Mouse (Mus musculus) lung, embryonic 15.5 days (tissue): ENCODE results near the gene Myo18a. TPM values are rescaled to one million over a fixed set of nuclear protein-coding genes. Genes with fewer than 3 reads are reported as not detected.

Experiments used
- ATAC-seq: fragments of 200-750 bp; cut with Nextera tagmentation; 2 replicates; pipeline ENCODE4 v1.8.0; 2017; ENCODE audit warnings: moderate number of reproducible peaks, borderline replicate concordance; ENCODE audit not compliant: low FRiP score, low TSS enrichment; ENCODE audit errors: extremely low read depth
- H3K27ac ChIP-seq: fragments of 300-500 bp; sonication (generic); 2 replicates; pipeline ENCODE4 v1.5.1; 2015; ENCODE audit warnings: moderate library complexity, mild to moderate bottlenecking, inconsistent platforms
- H3K27me3 ChIP-seq: fragments of 300-500 bp; sonication (generic); 2 replicates; pipeline ENCODE4 v1.6.1; 2015; ENCODE audit warnings: inconsistent platforms
- H3K36me3 ChIP-seq: fragments of 300-500 bp; sonication (generic); 2 replicates; pipeline ENCODE4 v1.6.1; 2015; ENCODE audit warnings: inconsistent platforms
- H3K4me1 ChIP-seq: fragments of 300-500 bp; sonication (generic); 2 replicates; pipeline ENCODE4 v1.6.1; 2015; ENCODE audit warnings: inconsistent platforms
- H3K4me2 ChIP-seq: fragments of 300-500 bp; sonication (generic); 2 replicates; pipeline ENCODE4 v1.6.1; 2015; ENCODE audit warnings: inconsistent platforms, mild to moderate bottlenecking, moderate library complexity
- H3K4me3 ChIP-seq: fragments of 300-500 bp; sonication (generic); 2 replicates; pipeline ENCODE4 v1.5.1; 2015; ENCODE audit warnings: mild to moderate bottlenecking, inconsistent platforms
- H3K9ac ChIP-seq: fragments of 300-500 bp; sonication (generic); 2 replicates; pipeline ENCODE4 v1.6.1; 2015; ENCODE audit warnings: inconsistent platforms
- H3K9me3 ChIP-seq: fragments of 300-500 bp; sonication (generic); 2 replicates; pipeline ENCODE4 v1.6.1; 2016; ENCODE audit warnings: inconsistent platforms
- WGBS: fragments of 180-500 bp; shearing (Covaris S2); methylation state at CpG from one replicate; pipeline ENCODE4 v1.1.7; 2015; 5-methylcytosine and 5-hydroxymethylcytosine counted together
- polyA plus RNA-seq: library from polyadenylated mRNA; unstranded; fragments of >200 nt; fragmentation: Nextera tagmentation; extraction: Ambion mirVana; gene quantifications from 2 replicates; pipeline ENCODE4 v1.2.1, GENCODE M21; 2015

Myo18a gene
- polyA plus RNA-seq, 1 experiment from 2014 or later = 46.2 TPM

- Histone ChIP-seq H3K9ac (peak overlapping the region; percentile 15), H3K4me2 (peak overlapping the region; percentile 19; the same call in 1 of the 2 replicates), H3K4me3 (no peak overlapping the region), H3K27me3 (no peaks in the 10 kb centered on the region), H3K9me3 (no peaks in the 10 kb centered on the region), H3K4me1 (peaks cover 64% of the 10 kb centered on the region), H3K27ac (peak overlapping the region; percentile 92), H3K36me3 (no peaks in the 10 kb centered on the region)
- peak; percentile 13; the same call in 1 of the 2 replicates for ATAC-seq
- 38% methylated on average over 7 of the region's 7 CpGs for WGBS
Observed at GRCm38 (mm10) chr11:77785768-77786561, 22.9 kb downstream of the Myo18a start.

- Histone ChIP-seq H3K36me3 (no peaks in the 10 kb centered on the region), H3K4me1 (peaks cover 74% of the 10 kb centered on the region), H3K4me2 (no peak within 1 kb of the TSS), H3K9ac (no peak within 1 kb of the TSS), H3K27me3 (no peaks in the 10 kb centered on the region), H3K4me3 (no peak within 1 kb of the TSS), H3K27ac (peak within 1 kb of the TSS; percentile 92), H3K9me3 (no peaks in the 10 kb centered on the region)
- 72% methylated on average over 5 of the region's 5 CpGs for WGBS
- ATAC-seq = no peak
Observed at GRCm38 (mm10) chr11:77787707-77788106, 24.7 kb downstream of the Myo18a start, which contains the start of gene Gm10277. Gene Gm10277, minus strand, starts transcription at chr11:77787747.

- Histone ChIP-seq H3K36me3 (no peaks in the 10 kb centered on the region), H3K27me3 (no peaks in the 10 kb centered on the region), H3K9ac (no peak overlapping the region), H3K27ac (peak overlapping the region; percentile 15; the same call in 1 of the 2 replicates), H3K4me1 (peaks cover 68% of the 10 kb centered on the region), H3K4me3 (no peak overlapping the region), H3K9me3 (no peaks in the 10 kb centered on the region), H3K4me2 (no peak overlapping the region)
- WGBS = 77% methylated on average over 5 of the region's 5 CpGs
- no peak for ATAC-seq
Observed at GRCm38 (mm10) chr11:77789512-77789911, 26.5 kb downstream of the Myo18a start.

- no peak overlapping the region for H3K4me2 ChIP-seq
- H3K4me1 ChIP-seq = peaks cover 60% of the 10 kb centered on the region
- no peaks in the 10 kb centered on the region for H3K36me3 ChIP-seq
- no peaks in the 10 kb centered on the region for H3K27me3 ChIP-seq
- ATAC-seq = no peak
- 0 out of 2 replicates have a peak overlapping the region, but pooled peaks have one; percentile 10 for H3K9ac ChIP-seq
- peak overlapping the region; percentile 93 for H3K27ac ChIP-seq
- no peak overlapping the region for H3K4me3 ChIP-seq
- WGBS = 24% methylated on average over 9 of the region's 9 CpGs
- H3K9me3 ChIP-seq = no peaks in the 10 kb centered on the region
Observed at GRCm38 (mm10) chr11:77790286-77790685, 27.2 kb downstream of the Myo18a start.

GRCm38 (mm10) chr11:77791241-77791727 lies 28.2 kb downstream of the Myo18a start:
- H3K36me3 ChIP-seq = no peaks in the 10 kb centered on the region
- H3K4me1 ChIP-seq = peaks cover 50% of the 10 kb centered on the region
- no peak overlapping the region for H3K9ac ChIP-seq
- no peaks in the 10 kb centered on the region for H3K27me3 ChIP-seq
- WGBS = 30% methylated on average over 8 of the region's 8 CpGs
- no peak overlapping the region for H3K4me2 ChIP-seq
- H3K4me3 ChIP-seq = no peak overlapping the region
- peak overlapping the region; percentile 93 for H3K27ac ChIP-seq
- H3K9me3 ChIP-seq = no peaks in the 10 kb centered on the region
- no peak for ATAC-seq

- peak overlapping the region; percentile 74; the same call in 1 of the 2 replicates for H3K4me2 ChIP-seq
- ATAC-seq = peak; percentile 71
- H3K9ac ChIP-seq = no peak overlapping the region
- peaks cover 45% of the 10 kb centered on the region for H3K4me1 ChIP-seq
- no peaks in the 10 kb centered on the region for H3K9me3 ChIP-seq
- H3K27me3 ChIP-seq = no peaks in the 10 kb centered on the region
- no peaks in the 10 kb centered on the region for H3K36me3 ChIP-seq
- no peak overlapping the region for H3K4me3 ChIP-seq
- H3K27ac ChIP-seq = peak overlapping the region; percentile 93
- WGBS = 28% methylated on average over 12 of the region's 12 CpGs
Observed at GRCm38 (mm10) chr11:77791752-77792565, 28.9 kb downstream of the Myo18a start.

- Histone ChIP-seq H3K27me3 (no peaks in the 10 kb centered on the region), H3K9ac (0 out of 2 replicates have a peak overlapping the region, but pooled peaks have one; percentile 5), H3K9me3 (no peaks in the 10 kb centered on the region), H3K36me3 (no peaks in the 10 kb centered on the region), H3K27ac (peak overlapping the region; percentile 93), H3K4me2 (peak overlapping the region; percentile 74), H3K4me1 (peaks cover 45% of the 10 kb centered on the region), H3K4me3 (no peak overlapping the region)
- 56% methylated on average over 7 of the region's 7 CpGs for WGBS
- ATAC-seq = no peak
Observed at GRCm38 (mm10) chr11:77792566-77792909, 29.5 kb downstream of the Myo18a start.

GRCm38 (mm10) chr11:77793238-77793930 lies 30.3 kb downstream of the Myo18a start:
- Histone ChIP-seq H3K27me3 (no peaks in the 10 kb centered on the region), H3K36me3 (no peaks in the 10 kb centered on the region), H3K9me3 (no peaks in the 10 kb centered on the region), H3K27ac (peak overlapping the region; percentile 93), H3K9ac (peak overlapping the region; percentile 49), H3K4me3 (peak overlapping the region; percentile 41), H3K4me1 (peaks cover 45% of the 10 kb centered on the region), H3K4me2 (peak overlapping the region; percentile 74)
- ATAC-seq = peak; percentile 75
- 4% methylated on average over 19 of the region's 19 CpGs for WGBS

- H3K36me3 ChIP-seq = no peaks in the 10 kb centered on the region
- H3K9ac ChIP-seq = no peak overlapping the region
- 68% methylated on average over 5 of the region's 5 CpGs for WGBS
- H3K27ac ChIP-seq = no peak overlapping the region
- H3K4me3 ChIP-seq = no peak overlapping the region
- H3K27me3 ChIP-seq = no peaks in the 10 kb centered on the region
- H3K4me2 ChIP-seq = no peak overlapping the region
- no peaks in the 10 kb centered on the region for H3K9me3 ChIP-seq
- H3K4me1 ChIP-seq = peaks cover 37% of the 10 kb centered on the region
- no peak for ATAC-seq
Observed at GRCm38 (mm10) chr11:77795216-77795615, 32.2 kb downstream of the Myo18a start.

GRCm38 (mm10) chr11:77800491-77800868 lies 37.4 kb downstream of the Myo18a start:
- peaks cover 30% of the 10 kb centered on the region for H3K4me1 ChIP-seq
- H3K36me3 ChIP-seq = no peaks in the 10 kb centered on the region
- WGBS = 43% methylated on average over 9 of the region's 9 CpGs
- H3K4me2 ChIP-seq = peak overlapping the region; percentile 50
- H3K9ac ChIP-seq = no peak overlapping the region
- H3K27me3 ChIP-seq = no peaks in the 10 kb centered on the region
- H3K27ac ChIP-seq = peak overlapping the region; percentile 38; the same call in 1 of the 2 replicates
- ATAC-seq = no peak
- no peaks in the 10 kb centered on the region for H3K9me3 ChIP-seq
- peak overlapping the region; percentile 16; the same call in 1 of the 2 replicates for H3K4me3 ChIP-seq
